Mouse (Mus musculus): ENCODE measurements around the gene Prss53.
"Not testable (repeated sequence)": the region's sequence is repeated elsewhere in the genome, so short reads cannot be mapped to it uniquely, and the experiment has no call there.

Gene Prss53

DNA sequence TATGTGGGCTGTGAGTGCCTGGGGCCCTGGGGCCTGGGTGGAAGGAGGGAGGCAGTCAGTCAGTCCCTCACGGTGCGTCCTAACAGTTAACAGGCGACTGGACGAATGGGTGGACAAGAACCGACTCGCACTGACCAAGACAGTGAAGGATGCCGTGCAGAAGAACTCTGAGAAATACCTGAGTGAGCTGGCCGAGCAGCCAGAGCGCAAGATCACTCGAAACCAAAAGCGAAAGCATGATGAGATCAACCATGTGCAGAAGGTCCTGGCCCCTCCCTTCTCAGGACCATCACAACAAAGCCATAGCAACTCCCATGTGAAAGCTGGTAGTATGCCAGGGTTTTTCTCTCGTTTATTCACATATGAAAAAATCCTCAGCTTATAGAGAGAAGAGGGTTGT lies 24.5 kb upstream of the Prss53 start:
- in situ Hi-C loops (cut with MboI; ENCODE audit: unreplicated experiment in 2 of 2): no loop called here

DNA sequence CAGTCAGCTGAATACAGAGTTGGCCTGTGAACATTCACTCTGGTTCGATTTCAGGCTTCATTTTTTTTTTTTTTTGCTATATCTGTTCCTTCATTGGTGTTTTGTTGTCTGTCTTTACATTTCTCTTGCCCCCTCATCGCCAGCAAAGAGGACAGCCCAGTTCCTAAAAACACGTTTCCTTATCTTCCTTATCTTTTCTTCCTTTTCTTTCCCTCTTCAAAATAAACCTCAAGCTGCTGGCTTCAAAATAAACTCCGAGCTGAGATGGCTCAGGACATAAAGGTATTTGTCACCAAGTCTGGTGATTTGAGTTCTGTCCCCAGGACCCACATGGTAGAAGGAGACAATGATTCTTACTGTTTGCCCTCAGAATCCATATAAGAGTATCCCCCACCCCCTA lies 22.2 kb upstream of the Prss53 start:
- in situ Hi-C loops (cut with MboI; ENCODE audit: unreplicated experiment in 2 of 2): no loop called here

DNA sequence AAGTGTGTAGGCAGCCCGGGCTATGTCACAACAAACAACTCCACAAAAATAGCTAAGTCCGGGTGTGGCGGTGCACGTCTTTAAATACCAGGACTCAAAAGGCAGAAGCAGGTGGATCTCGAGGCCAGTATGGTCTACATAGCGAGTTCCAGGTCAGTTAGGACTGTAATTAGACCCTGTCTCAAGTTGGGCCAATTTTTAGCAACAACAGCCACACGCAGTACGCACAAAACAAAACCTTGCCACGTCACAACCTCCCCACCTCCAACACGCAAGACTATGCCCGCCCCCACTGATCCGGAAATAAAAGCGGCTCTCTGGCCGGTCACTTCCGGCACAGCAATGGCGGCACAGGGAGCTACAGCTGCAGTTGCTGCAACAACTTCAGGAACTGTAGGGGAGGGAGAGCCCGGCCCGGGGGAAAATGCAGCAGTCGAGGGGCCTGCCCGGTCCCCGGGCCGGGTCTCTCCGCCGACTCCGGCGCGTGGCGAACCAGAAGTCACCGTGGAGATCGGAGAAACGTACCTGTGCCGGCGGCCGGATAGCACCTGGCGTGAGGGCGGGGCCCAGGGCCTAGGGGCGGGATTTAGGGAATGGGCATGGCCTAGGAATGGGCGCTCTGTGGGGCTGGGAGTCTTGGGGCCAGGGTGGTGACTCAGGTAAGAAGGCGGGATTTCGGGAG lies 21.6 kb upstream of the Prss53 start, which contains the start of gene Kat8:
Gene Kat8 (plus strand): TSS at position 327 of the 682 bp plus-strand sequence.
- in situ Hi-C loops (cut with MboI; ENCODE audit: unreplicated experiment in 2 of 2): no loop called here

- in situ Hi-C loops (cut with MboI; ENCODE audit: unreplicated experiment in 2 of 2): no loop called here
These were observed 17.9 kb upstream of the Prss53 start for GRCm38 (mm10) chr7:127908656-127909055.

DNA sequence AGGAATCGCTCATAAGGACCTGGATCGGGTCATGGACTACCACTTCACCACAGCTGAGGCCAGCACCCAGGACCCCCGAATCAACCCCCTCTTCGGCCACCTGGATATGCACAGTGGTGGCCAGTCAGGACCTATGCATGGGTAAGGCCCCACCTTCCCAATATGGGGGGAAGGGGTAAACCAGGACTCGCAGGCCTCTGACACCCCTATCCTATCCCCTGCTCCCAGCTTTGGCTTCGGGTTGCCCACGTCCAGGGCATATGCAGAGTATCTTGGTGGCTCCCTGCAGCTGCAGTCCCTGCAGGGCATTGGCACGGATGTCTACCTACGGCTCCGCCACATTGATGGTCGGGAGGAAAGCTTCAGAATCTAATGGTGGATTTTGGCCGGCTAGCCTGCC lies 17.2 kb upstream of the Prss53 start:
- in situ Hi-C loops (cut with MboI; ENCODE audit: unreplicated experiment in 2 of 2): no loop called here

GRCm38 (mm10) chr7:127903971-127904796 lies 13.4 kb upstream of the Prss53 start, which contains the start of gene Bckdk:
Gene Bckdk, plus strand, starts transcription at chr7:127904082.
- in situ Hi-C loops (cut with MboI; ENCODE audit: unreplicated experiment in 2 of 2): no loop called here

- in situ Hi-C loops (cut with MboI; ENCODE audit: unreplicated experiment in 2 of 2): no loop called here
These were observed 11.0 kb upstream of the Prss53 start for GRCm38 (mm10) chr7:127901772-127902171.

GRCm38 (mm10) chr7:127899997-127900396 lies 9.2 kb upstream of the Prss53 start:
- in situ Hi-C loops (cut with MboI; ENCODE audit: unreplicated experiment in 2 of 2): no loop called here

DNA sequence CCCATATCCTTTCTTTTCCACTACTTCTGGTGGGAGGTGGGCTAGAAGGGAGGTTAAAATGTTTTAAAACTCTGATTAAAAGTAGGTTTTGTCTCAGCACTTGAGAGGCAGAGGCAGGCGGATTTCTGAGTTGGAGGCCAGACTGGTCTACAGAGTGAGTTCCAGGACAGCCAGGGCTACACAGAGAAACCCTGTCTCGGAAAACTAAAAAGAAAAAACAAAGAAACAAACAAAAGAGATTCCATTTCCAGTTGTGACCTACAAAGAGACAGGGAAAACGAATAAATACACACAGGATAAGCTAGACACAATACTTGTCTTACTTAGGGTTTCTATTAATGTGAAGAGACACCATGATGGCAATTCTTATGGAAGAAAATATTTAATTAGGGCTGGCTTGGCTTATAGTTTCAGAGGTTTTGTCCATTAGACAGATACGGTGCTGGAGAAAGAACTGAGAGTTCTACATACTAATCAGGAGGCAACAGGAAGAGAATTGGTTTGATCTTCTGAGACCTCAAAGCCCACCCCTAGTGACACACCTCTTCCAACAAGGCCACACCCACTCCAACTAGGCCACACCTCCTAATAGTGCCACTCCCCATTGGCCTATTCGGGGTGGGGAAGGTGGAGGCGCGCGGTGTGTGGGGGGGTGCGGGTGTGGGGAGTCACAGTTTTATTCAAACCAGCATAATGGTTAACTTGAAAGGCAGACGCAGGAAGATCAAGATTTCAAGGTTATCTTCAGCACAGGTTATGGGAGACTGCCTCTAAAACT lies 7.6 kb upstream of the Prss53 start:
- in situ Hi-C loops (cut with MboI; ENCODE audit: unreplicated experiment in 2 of 2): no loop called here

GRCm38 (mm10) chr7:127897542-127897941 lies 6.8 kb upstream of the Prss53 start:
- in situ Hi-C loops (cut with MboI; ENCODE audit: unreplicated experiment in 2 of 2): no loop called here

DNA sequence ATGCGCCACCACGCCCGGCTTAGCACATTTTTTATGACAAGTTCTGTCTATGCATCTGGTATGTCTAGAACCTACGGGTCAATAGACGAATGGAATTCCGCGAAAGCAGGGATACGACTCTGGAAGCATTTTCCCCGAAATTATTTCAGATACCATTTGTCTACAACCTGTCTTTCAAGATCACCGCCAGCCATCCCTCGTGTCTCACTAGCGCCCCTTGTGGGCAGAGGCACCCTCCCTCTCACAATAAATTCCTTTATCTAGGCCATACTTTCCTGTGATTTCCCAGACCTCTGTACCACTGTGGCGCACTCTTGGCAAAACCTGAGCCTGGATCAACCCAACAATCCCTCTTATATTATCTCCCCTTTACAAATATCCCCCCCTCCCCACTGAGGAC lies 5.6 kb upstream of the Prss53 start:
- in situ Hi-C loops (cut with MboI; ENCODE audit: unreplicated experiment in 2 of 2): no loop called here

GRCm38 (mm10) chr7:127895891-127896290 lies 5.1 kb upstream of the Prss53 start:
- in situ Hi-C loops (cut with MboI; ENCODE audit: unreplicated experiment in 2 of 2): not testable (repeated sequence)

DNA sequence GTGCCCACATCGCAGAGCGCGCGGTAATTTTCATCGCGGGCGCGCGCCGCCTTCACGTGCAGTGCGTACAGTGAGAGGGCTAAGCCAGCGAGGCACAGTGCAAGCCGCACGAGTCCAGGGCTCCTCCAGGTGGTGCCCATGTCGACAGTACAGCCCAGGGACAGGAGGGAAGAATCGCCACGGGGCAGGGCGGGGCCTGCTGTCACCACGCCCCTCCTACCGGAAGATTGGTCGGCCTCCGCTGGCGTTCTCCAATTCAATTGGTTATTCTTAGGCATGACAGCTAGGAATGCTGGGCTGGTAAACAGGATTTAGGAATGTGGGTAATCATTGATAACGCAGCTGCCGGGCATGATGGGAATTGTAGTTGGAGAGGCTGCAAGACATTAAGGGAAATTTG lies 4.7 kb upstream of the Prss53 start, which contains the start of the genes Gm21974 and Vkorc1:
Gene Gm21974 (minus strand): TSS at position 13 of the 400 bp plus-strand sequence.
Gene Vkorc1 (minus strand): TSS at position 176 of the 400 bp plus-strand sequence.
- in situ Hi-C loops (cut with MboI; ENCODE audit: unreplicated experiment in 2 of 2): no loop called here

GRCm38 (mm10) chr7:127894480-127894879 lies 3.7 kb upstream of the Prss53 start:
- in situ Hi-C loops (cut with MboI; ENCODE audit: unreplicated experiment in 2 of 2): no loop called here

GRCm38 (mm10) chr7:127888821-127889220 lies 1.9 kb downstream of the Prss53 start:
- in situ Hi-C loops (cut with MboI; ENCODE audit: unreplicated experiment in 2 of 2): no loop called here

DNA sequence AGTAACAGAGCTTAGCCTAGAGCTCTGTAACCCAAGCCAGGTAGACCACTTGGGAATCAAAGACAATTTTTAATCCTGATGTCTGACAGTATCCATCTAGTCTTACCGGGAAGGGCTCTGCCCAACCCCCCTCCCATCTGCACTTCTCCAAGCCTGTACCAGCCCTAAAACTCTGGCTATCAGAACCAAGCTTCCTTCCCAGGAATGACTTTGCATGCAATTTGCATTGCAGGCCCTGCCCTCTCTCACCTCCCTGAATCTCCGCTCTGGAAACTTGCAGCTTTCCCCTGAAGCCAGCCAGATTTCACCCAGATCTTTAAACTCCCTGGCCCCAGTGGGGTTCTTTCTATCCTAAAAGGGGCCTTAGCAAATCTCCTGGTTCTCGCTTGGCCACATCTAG lies 3.0 kb downstream of the Prss53 start:
- in situ Hi-C loops (cut with MboI; ENCODE audit: unreplicated experiment in 2 of 2): no loop called here

GRCm38 (mm10) chr7:127887191-127887590 lies 3.6 kb downstream of the Prss53 start:
- in situ Hi-C loops (cut with MboI; ENCODE audit: unreplicated experiment in 2 of 2): no loop called here

- in situ Hi-C loops (cut with MboI; ENCODE audit: unreplicated experiment in 2 of 2): no loop called here
These were observed 4.2 kb downstream of the Prss53 start for GRCm38 (mm10) chr7:127886551-127886950.

GRCm38 (mm10) chr7:127885951-127886350 lies 4.8 kb downstream of the Prss53 start:
- in situ Hi-C loops (cut with MboI; ENCODE audit: unreplicated experiment in 2 of 2): no loop called here

DNA sequence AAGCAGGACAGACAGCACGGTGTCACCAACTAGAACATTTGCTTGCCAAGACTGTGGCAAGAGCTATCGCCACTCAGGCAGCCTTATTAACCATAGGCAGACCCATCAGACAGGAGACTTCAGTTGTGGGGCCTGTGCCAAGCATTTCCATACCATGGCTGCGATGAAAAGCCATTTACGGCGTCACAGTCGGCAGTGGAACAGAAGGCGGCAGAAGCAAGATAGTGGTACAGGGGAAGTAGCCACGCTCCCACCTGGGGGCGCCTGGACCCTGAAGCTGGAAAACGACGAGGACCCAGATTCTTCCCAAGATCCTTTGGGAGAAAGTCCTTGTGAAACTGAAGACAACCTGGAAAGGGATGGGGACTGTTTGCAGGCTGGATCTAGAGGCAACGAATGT lies 10.3 kb downstream of the Prss53 start:
- in situ Hi-C loops (cut with MboI; ENCODE audit: unreplicated experiment in 2 of 2): no loop called here

DNA sequence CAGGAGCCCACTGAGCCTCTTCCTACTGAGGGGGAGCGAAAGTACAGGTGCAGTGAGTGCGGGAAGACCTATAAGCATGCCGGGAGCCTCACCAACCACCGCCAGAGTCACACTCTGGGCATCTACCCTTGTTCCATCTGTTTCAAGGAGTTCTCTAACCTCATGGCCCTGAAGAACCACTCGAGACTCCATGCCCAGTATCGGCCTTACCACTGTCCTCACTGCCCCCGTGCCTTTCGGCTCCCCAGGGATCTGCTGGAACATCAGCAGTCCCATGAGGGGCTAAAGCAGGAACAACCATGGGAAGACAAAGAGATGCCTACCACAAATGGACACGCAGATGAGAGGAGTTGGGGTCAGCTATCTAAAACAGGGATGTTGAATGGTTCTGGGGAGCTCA lies 11.5 kb downstream of the Prss53 start:
- in situ Hi-C loops (cut with MboI; ENCODE audit: unreplicated experiment in 2 of 2): no loop called here

Measured in v-Abl transformed pro-B cells (cell line).